Mouse (Mus musculus) thymus, adult 2 months (tissue): Measurements from ENCODE around the gene Sugct.

Experiments used
- CTCF ChIP-seq: fragments of 200-500 bp; IDR thresholded peaks from 2 replicates; pipeline ENCODE4 v1.5.1; 2012; ENCODE audit warnings: mild to moderate bottlenecking, control low read depth, low read length, moderate library complexity, borderline replicate concordance; ENCODE audit not compliant: control insufficient read depth, poor library complexity, insufficient read depth; ENCODE audit errors: extremely low read depth
- POLR2A ChIP-seq: fragments of 200-500 bp; IDR thresholded peaks from 2 replicates; pipeline ENCODE4 v1.6.1; 2012; ENCODE audit warnings: mild to moderate bottlenecking, low read length, control low read depth, moderate library complexity; ENCODE audit not compliant: control insufficient read depth, poor library complexity, insufficient read depth; ENCODE audit errors: extremely low read depth

DNA sequence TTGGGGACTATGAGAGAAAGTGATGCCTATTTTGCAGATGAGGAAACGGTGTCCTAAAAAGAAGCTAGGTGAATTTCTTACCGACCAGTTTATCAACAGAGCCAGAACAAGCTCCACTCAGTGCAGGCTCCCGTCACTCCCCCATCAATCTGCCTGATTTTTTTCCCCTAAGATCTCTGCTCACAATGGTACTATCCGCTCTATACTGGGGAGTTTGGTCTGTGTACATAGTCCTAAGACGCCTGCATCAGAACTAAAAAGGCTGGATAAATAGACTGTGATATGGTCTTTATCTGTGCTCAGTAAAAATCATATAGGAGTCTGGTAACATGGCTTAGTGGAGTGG, 755.9 kb downstream of the Sugct start:
- TF ChIP-seq CTCF (no peak), POLR2A (no peak)
